Mouse (Mus musculus): ENCODE measurements around the gene Rexo5. TPM values are rescaled to one million over a fixed set of nuclear protein-coding genes. Genes with fewer than 3 reads are reported as not detected.
A peak's percentile ranks its signal among the peaks of the same experiment; 100 is the strongest.

The Rexo5 gene
- total RNA-seq, 2 experiments from 2014 or later, result 0.55 to 2.2 TPM

- DNase-seq (ENCODE audit: low spot score in 2 of 2), result no peak
- intact Hi-C loops (cut with DNase I), result no loop called here
Observed at GRCm38 (mm10) chr7:119835996-119836777, 42.4 kb downstream of the Rexo5 start.

DNA sequence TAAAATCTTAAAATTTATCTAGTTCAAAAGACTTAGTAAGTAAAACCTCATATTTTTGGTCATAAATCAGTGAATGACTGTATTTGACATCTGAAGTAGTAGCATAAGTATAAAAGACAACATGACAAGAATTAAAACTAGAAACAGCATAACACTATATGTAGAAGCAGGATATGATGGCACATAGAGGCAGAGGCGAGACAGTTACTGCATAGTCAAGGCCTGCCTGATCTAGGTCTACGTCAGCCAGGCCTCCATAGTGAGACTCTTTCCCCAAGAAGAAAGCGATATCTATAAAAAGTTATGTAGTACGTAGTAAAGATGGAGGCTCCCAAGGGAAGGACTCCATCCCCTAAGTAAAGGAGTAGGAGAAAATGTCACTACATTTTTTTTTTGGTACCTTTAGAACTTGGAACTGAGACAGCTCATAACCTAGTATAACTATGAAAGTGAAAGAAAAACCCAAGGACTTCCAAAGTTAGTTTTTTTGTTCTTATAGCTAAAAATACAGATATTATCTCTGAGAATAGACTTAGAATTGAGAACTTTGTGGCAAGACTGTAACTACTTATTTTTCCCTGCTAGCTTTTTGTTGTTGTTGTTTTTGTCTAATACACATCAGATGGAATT, 48.1 kb downstream of the Rexo5 start:
- DNase-seq (ENCODE audit: low spot score in 2 of 2), result no peak
- intact Hi-C loops (cut with DNase I), result no loop called here

GRCm38 (mm10) chr7:119845541-119845940, 51.7 kb downstream of the Rexo5 start:
- intact Hi-C loops (cut with DNase I), result no loop called here
- no peak for DNase-seq (ENCODE audit: low spot score in 2 of 2)

DNA sequence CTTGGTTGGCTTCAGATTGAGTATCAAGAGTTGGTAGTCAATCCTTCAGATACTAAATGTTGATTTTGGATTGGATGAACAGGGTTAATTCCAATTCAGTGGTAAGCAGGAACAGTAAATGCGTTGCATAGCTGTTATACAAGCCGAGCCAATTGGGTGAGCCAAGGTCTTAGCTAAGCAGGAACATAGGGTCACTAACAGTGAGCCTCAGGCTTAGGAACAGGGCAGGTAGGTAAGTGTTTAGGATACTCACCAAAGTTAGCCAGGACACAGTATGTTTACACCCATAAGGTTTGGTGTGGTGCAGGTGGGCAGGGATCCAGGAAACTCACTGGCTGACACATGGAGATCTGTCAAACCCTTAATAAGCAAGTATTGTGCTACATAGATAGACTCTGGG, 53.6 kb downstream of the Rexo5 start:
- DNase-seq (ENCODE audit: low spot score in 2 of 2), result no peak
- intact Hi-C loops (cut with DNase I), result no loop called here

DNA sequence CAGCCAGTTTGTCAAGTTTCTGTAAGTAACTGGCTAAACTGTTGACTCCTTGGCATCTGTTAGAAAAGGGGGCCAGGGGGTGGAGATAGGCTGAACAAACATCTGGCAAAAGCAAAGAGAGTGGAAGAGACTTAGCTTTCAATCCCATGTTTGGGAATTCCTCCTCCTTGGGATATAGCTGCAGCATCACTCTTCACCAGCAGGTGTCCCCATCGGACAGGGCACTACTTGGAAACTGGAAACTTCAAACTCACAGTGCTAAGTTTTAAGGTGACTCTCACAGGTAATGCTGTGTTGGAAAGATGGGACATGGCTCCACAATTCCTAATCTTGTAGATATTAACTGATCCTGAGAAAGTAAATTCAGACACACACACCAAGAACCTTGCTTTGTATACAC, 55.3 kb downstream of the Rexo5 start:
- intact Hi-C loops (cut with DNase I), result loop anchor here (2.0 kb wide), 3 partner anchors 206 to 356 kb away; no protein-coding TSS in a partner anchor
- DNase-seq (ENCODE audit: low spot score in 2 of 2), result peak; percentile 71 to 75

DNA sequence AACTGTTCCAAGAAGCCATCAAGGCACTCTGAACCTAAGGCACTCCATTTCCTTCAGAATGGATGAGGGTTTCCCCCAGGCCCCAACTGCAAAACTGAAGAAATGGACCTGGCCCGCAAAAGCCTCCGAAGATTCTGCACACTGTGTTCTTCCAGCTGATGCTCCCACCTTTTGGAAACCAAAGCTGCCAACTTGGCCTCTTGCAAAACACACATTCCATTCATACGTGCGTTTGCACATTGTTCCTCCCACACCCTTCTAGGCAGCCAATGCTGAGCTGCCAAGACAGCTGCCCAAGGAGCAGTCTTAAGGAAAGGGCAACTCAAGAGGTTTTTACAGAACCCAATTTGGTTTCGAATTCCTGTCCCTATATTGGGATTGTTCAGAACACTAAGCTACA, 56.9 kb downstream of the Rexo5 start:
- DNase-seq (ENCODE audit: low spot score in 2 of 2), result peak in 1 of 2 experiments; percentile 14
- intact Hi-C loops (cut with DNase I), result loop anchor here (10.0 kb wide), 1 partner anchor 474 kb away; the partner anchor contains the start of gene Abca15

DNA sequence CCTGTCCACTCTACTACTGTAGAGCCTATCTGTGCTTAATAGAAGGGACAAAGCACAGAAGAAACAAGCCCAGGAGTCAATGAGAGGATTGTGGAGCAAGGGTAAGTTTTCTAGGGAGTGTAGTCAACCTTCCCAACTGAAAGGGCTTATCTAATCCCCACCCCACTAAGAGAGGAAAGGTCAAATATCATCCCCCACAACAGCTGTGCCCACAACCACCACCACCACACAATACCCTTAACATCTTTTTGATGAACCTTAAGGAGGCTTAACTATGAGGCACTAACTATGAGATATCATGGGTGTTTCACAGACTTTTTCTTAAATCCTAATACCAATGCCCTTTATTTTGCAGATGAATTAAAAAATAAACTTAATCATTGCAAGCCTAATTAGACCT, 58.7 kb downstream of the Rexo5 start:
- intact Hi-C loops (cut with DNase I), result loop anchor here (10.0 kb wide), 1 partner anchor 472 kb away; the partner anchor contains the start of gene Abca15

DNA sequence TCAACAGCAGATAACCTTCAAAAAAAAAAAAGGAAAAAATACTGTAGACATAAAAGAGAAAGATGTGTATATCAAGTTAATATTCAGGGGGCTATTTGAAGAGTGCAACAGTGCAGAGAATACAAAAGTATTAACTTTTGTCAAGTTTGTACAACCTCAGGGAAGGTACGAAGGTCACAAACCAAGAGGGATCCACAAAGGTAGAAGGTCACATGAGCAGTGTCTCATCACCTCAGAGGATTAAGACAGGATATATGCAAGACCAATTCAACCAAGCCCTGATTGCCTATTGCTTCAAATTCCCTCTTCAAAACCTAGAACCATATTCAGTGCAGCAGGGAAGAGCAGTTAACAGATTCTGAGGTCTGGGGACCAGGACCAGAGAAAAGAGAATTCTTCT, 59.4 kb downstream of the Rexo5 start:
- no peak for DNase-seq (ENCODE audit: low spot score in 2 of 2)
- intact Hi-C loops (cut with DNase I), result loop anchor here (10.0 kb wide), 1 partner anchor 472 kb away; the partner anchor contains the start of gene Abca15

More for the DNA sequence above, 58.7 kb downstream of the Rexo5 start:
- no peak for DNase-seq (ENCODE audit: low spot score in 2 of 2)

- no peak for DNase-seq (ENCODE audit: low spot score in 2 of 2)
- intact Hi-C loops (cut with DNase I), result loop anchor here (10.0 kb wide), 1 partner anchor 470 kb away; the partner anchor contains the start of gene Abca15
Observed at GRCm38 (mm10) chr7:119854362-119854761, 60.6 kb downstream of the Rexo5 start.

DNA sequence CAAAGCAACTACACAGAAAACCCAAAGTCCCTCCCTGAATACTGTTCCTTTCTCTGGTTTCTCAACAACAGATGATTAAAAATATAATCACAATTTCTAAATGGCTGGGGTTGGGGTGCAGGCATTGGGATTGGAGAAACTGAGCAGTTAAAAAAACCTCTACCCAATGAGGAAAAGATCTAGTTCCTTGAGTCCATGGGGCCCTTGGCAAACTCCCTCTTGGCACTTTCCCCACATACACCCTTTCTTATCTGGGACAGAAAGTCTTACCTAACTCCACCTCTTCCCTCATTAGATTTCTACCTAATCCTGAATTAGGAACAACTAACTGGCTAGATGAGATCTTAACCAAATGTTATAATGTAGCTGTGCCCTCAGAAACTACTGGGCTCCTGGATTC, 61.2 kb downstream of the Rexo5 start:
- DNase-seq (ENCODE audit: low spot score in 2 of 2), result no peak
- intact Hi-C loops (cut with DNase I), result loop anchor here (10.0 kb wide), 1 partner anchor 470 kb away; the partner anchor contains the start of gene Abca15

- DNase-seq (ENCODE audit: low spot score in 2 of 2), result peak in 1 of 2 experiments; percentile 21
- intact Hi-C loops (cut with DNase I), result loop anchor here (10.0 kb wide), 1 partner anchor 465 kb away; the partner anchor contains the start of gene Abca15
Observed at GRCm38 (mm10) chr7:119859476-119859875, 65.7 kb downstream of the Rexo5 start.

- DNase-seq (ENCODE audit: low spot score in 2 of 2), result no peak
- intact Hi-C loops (cut with DNase I), result no loop called here
Observed at GRCm38 (mm10) chr7:119860116-119860515, 66.3 kb downstream of the Rexo5 start.

DNA sequence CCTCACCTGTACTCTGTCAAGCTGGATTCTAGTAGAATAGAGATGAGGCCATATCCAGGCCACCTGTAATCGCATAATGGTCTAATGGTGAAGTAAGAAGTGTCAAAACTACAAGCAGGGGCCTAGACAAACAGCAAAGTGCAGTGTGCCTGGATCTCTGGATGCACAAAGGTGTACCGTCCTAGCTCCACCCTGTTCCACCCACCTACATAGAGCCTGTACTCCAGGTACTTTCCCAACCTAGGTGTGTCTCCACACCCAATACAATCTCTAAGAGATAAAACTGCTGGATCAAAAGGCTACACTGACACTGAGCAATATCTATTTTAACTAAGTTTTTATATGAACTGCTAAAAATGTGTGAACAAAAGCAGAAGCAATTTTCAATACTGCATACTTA, 66.7 kb downstream of the Rexo5 start:
- DNase-seq (ENCODE audit: low spot score in 2 of 2), result no peak
- intact Hi-C loops (cut with DNase I), result no loop called here

GRCm38 (mm10) chr7:119860971-119861334, 67.1 kb downstream of the Rexo5 start:
- no peak for DNase-seq (ENCODE audit: low spot score in 2 of 2)
- intact Hi-C loops (cut with DNase I), result no loop called here

DNA sequence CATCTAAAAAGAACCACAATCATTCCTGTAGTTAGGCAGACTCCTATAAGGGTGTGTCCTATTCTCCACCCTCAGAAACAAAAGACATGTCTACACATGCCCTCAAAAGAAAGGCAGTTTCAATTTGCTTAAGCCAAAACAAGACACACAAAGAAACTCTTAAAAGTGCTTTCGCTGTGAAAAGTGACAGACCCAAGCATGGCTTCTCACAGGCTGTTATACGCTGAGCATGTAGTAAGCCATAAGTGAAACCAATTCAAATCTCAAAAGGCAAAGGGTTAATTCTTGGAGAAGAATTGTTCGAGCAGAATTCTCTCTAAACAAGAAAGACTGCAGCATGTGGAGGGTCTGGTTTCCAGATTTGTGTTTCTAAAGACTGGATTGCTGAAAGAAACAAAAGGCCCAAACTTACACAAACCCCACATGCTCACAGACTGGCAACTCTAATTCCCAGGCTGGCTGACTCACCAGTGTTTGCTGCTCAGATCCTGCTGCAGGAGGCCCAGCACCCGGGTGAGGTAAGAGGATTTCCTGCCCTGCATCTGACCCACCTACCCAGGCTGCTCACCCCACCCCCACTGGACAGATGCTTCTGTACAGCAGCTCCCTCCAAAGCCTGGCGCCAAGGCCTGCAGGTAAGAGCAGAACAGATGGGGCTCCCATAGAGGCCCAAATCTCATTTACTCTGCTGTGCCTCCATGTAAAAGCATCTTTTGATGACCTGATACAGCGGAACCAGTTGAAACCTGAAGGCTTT, 67.7 kb downstream of the Rexo5 start:
- peak; percentile 24 to 55 for DNase-seq (ENCODE audit: low spot score in 2 of 2)
- intact Hi-C loops (cut with DNase I), result no loop called here

DNA sequence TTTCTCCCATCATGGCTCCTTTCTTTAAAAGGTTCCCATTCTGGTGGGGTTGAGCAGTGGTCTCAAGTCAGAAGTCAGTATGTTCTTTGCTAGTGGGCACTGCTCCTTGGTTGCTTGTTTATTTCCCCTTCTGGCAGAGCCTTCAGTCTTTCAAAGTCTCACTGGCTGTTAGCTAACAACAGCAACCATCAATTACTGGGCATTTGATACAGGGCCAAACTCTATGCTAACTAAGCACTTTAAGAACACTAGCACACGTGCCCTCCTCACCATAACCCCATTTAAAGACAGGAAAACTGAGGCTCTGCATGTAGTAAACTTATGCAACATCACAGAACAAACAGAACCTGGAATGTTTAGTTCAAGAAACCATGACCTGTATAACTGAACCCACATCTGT, 68.4 kb downstream of the Rexo5 start:
- DNase-seq (ENCODE audit: low spot score in 2 of 2), result no peak
- intact Hi-C loops (cut with DNase I), result no loop called here

- intact Hi-C loops (cut with DNase I), result no loop called here
Observed at GRCm38 (mm10) chr7:119864500-119864899, 70.7 kb downstream of the Rexo5 start.

GRCm38 (mm10) chr7:119866136-119866535, 72.3 kb downstream of the Rexo5 start:
- intact Hi-C loops (cut with DNase I), result no loop called here
- no peak for DNase-seq (ENCODE audit: low spot score in 2 of 2)

More at GRCm38 (mm10) chr7:119864500-119864899, 70.7 kb downstream of the Rexo5 start:
- no peak for DNase-seq (ENCODE audit: low spot score in 2 of 2)

GRCm38 (mm10) chr7:119872204-119872603, 78.4 kb downstream of the Rexo5 start:
- intact Hi-C loops (cut with DNase I), result no loop called here
- DNase-seq (ENCODE audit: low spot score in 2 of 2), result no peak

DNA sequence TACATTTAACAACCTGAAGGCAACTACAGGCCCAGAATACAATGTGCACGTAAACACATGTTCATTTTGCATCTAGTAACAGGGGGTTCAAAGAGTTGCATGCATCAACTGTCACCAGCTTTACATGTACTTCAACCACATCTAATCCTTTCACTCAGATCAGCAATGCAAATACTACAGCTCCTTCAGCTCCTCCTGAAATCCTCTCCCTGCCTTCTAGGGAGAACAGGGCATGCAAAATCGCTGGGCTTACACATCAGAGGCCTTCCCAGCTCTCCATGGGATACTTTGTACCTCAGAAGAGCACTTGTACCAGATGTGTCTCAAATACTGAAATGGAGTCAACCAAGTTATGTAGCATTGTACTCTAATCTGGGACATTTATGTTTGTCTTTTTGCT, 79.2 kb downstream of the Rexo5 start:
- intact Hi-C loops (cut with DNase I), result no loop called here
- DNase-seq (ENCODE audit: low spot score in 2 of 2), result no peak
